Mouse (Mus musculus): ENCODE results near the gene Wdr62. TPM values are rescaled to one million over a fixed set of nuclear protein-coding genes. Genes with fewer than 3 reads are reported as not detected.
A peak's percentile ranks its signal among the peaks of the same experiment; 100 is the strongest.

Wdr62 gene
- polyA plus RNA-seq, 1 experiment = 27.0 TPM

DNA sequence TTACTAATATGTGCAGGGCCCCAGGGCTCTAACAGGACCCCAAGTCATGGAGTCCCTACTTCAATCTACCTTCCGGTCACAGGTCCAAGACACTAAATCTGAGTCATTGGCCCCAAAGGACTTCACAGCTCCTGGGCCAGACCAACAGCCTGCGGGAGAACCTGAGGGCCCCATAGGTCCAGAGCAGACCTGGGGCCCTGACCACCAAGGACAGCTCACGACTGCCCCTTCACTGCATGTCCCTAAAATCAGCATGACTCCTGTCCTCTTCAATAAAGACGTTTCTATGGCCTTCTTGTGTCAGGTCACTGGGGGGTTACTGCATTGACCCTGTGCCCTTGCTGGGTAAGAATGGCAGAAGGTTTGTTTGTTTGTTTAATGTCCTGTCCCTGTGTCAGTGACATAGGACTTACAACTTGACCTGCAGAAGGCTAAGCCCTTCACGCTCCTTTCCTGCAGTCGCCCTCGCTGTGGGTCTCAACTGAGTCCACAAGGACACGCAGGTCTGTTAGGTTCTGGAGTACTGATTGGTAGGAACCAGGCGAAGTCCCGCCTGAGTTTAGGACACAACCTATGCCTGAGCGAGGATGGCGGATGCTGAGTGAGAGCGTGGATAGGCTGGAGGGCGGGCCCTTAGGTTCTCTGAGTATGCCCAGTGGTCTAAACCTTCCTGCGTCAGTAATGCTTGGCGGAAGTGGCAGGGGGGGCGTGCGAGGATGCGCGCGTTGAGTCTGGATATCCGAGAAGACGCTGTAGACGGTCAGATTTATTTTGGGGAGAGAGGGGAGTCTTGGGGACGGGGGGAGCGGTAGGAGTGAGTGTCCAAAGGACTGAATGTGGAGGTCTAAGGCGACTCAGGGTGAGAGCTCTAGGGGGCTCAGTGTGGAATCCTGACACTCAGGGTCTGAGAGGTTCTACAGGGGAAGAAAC, 28.1 kb upstream of the Wdr62 start, which contains the start of gene Alkbh6:
Gene Alkbh6 (plus strand): TSS at position 642 of the 930 bp plus-strand sequence.
- Histone ChIP-seq H3K36me3 (ENCODE audit: control insufficient read depth, insufficient read depth, low read length, poor library complexity, severe bottlenecking) (no peaks in the 10 kb centered on the region), H3K27me3 (ENCODE audit: control insufficient read depth, insufficient read depth, low read length, poor library complexity, severe bottlenecking) (no peaks in the 10 kb centered on the region), H3K9me3 (replicated peaks; ENCODE audit: control insufficient read depth, insufficient read depth, low read length, poor library complexity, severe bottlenecking) (no peaks in the 10 kb centered on the region), H3K4me1 (ENCODE audit: control insufficient read depth, insufficient read depth, low read length) (peaks cover 2% of the 10 kb centered on the region), H3K4me3 (ENCODE audit: low read depth, low read length) (peak within 1 kb of the TSS; percentile 89), H3K27ac (ENCODE audit: insufficient read depth, low read length) (no peak within 1 kb of the TSS), H3K9ac (ENCODE audit: low read depth, poor library complexity, severe bottlenecking) (peak within 1 kb of the TSS; percentile 75)
- peak; percentile 94 for TF ChIP-seq POLR2A (IDR thresholded peaks at IDR 0.05; ENCODE audit: insufficient read depth, low read length)
- no peak for TF ChIP-seq EP300 (IDR thresholded peaks at IDR 0.05; ENCODE audit: insufficient read depth, low read depth, low read length)

DNA sequence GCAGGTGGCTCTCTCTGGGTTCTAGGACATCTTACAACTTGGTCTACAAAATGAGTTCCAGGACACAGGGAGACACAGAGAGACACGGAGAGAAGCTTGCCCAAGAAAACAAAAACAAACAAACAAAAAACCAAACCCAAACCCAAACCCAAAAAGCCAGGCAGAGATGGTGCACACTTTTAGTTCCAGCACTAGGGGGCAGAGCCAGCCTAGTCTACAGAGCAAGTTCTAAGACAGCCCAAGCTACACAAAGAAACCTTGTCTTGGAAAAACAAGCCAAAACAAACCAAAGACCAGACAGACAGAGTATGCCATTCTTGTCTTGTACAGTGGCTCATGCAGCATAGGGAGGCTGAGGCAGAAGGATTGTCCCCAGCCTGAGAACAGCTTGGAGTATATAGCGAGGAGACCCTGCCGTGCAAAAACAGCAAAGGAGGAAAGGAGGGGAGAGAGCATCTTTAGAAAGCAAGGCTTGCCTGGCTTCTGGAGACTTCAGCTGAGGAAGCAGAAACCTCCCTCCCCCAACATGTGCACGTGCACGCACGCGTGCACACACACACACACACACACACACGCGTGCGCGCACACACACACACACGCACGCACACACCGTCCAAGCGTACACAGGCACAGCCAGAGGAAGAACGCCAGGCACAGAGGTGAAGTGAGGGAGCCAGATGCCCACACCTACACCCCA, 26.0 kb upstream of the Wdr62 start:
- Histone ChIP-seq H3K27ac (ENCODE audit: insufficient read depth, low read length) (no peak overlapping the region), H3K9ac (ENCODE audit: low read depth, poor library complexity, severe bottlenecking) (no peak overlapping the region), H3K27me3 (ENCODE audit: control insufficient read depth, insufficient read depth, low read length, poor library complexity, severe bottlenecking) (no peaks in the 10 kb centered on the region), H3K4me3 (ENCODE audit: low read depth, low read length) (no peak overlapping the region), H3K36me3 (ENCODE audit: control insufficient read depth, insufficient read depth, low read length, poor library complexity, severe bottlenecking) (no peaks in the 10 kb centered on the region), H3K4me1 (ENCODE audit: control insufficient read depth, insufficient read depth, low read length) (peaks cover 2% of the 10 kb centered on the region), H3K9me3 (replicated peaks; ENCODE audit: control insufficient read depth, insufficient read depth, low read length, poor library complexity, severe bottlenecking) (no peaks in the 10 kb centered on the region)
- TF ChIP-seq CTCF (IDR thresholded peaks at IDR 0.05; ENCODE audit: low read depth, low read length) = peak; percentile 32
- TF ChIP-seq EP300 (IDR thresholded peaks at IDR 0.05; ENCODE audit: insufficient read depth, low read depth, low read length) = no peak

DNA sequence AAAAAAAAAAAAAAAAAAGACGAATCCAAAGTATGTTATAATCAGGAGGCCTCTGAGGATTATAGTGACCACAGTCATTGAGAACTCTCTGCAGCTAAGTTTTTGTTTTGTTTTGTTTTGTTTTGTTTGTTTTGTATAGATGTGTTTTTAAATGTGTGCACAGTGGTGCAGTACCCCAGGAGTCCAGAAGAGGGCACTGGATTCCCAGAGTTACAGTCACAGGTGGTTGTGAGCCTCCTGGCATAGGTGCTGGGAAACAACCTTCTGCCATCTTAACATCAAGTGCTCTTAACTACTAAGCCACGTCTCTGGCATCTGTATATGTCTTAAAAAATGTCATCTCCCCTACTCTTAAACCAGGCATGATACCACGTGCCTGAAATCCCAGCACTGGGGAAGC, 20.7 kb upstream of the Wdr62 start:
- Histone ChIP-seq H3K36me3 (ENCODE audit: control insufficient read depth, insufficient read depth, low read length, poor library complexity, severe bottlenecking) (no peaks in the 10 kb centered on the region), H3K27ac (ENCODE audit: insufficient read depth, low read length) (no peak overlapping the region), H3K9ac (ENCODE audit: low read depth, poor library complexity, severe bottlenecking) (no peak overlapping the region), H3K4me1 (ENCODE audit: control insufficient read depth, insufficient read depth, low read length) (no peaks in the 10 kb centered on the region), H3K9me3 (replicated peaks; ENCODE audit: control insufficient read depth, insufficient read depth, low read length, poor library complexity, severe bottlenecking) (no peaks in the 10 kb centered on the region), H3K4me3 (ENCODE audit: low read depth, low read length) (no peak overlapping the region), H3K27me3 (ENCODE audit: control insufficient read depth, insufficient read depth, low read length, poor library complexity, severe bottlenecking) (no peaks in the 10 kb centered on the region)
- peak; percentile 68 for TF ChIP-seq CTCF (IDR thresholded peaks at IDR 0.05; ENCODE audit: low read depth, low read length)
- no peak for TF ChIP-seq EP300 (IDR thresholded peaks at IDR 0.05; ENCODE audit: insufficient read depth, low read depth, low read length)

DNA sequence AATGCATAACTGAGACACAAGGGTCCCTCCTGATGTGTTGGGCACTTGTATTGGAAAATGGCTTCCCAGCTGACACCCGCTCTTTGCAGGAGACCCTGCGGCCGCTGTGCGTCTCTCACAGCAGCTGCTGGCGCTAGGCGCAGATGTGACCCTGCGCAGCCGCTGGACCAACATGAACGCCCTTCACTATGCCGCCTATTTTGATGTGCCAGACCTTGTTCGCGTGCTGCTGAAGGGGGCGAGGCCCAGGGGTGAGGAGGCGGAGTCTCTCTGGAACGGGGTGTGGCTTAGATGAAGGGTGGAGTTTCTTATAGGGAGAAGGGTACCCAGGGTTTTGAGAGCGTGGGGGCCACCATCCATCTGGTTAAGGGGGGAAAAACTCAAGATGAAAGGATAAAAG, 17.0 kb upstream of the Wdr62 start:
- Histone ChIP-seq H3K4me1 (ENCODE audit: control insufficient read depth, insufficient read depth, low read length) (no peaks in the 10 kb centered on the region), H3K36me3 (ENCODE audit: control insufficient read depth, insufficient read depth, low read length, poor library complexity, severe bottlenecking) (no peaks in the 10 kb centered on the region), H3K27me3 (ENCODE audit: control insufficient read depth, insufficient read depth, low read length, poor library complexity, severe bottlenecking) (no peaks in the 10 kb centered on the region), H3K4me3 (ENCODE audit: low read depth, low read length) (no peak overlapping the region), H3K27ac (ENCODE audit: insufficient read depth, low read length) (no peak overlapping the region), H3K9ac (ENCODE audit: low read depth, poor library complexity, severe bottlenecking) (no peak overlapping the region), H3K9me3 (replicated peaks; ENCODE audit: control insufficient read depth, insufficient read depth, low read length, poor library complexity, severe bottlenecking) (no peaks in the 10 kb centered on the region)
- TF ChIP-seq POLR2A (IDR thresholded peaks at IDR 0.05; ENCODE audit: insufficient read depth, low read length) (no peak), CTCF (IDR thresholded peaks at IDR 0.05; ENCODE audit: low read depth, low read length) (no peak), EP300 (IDR thresholded peaks at IDR 0.05; ENCODE audit: insufficient read depth, low read depth, low read length) (no peak)

DNA sequence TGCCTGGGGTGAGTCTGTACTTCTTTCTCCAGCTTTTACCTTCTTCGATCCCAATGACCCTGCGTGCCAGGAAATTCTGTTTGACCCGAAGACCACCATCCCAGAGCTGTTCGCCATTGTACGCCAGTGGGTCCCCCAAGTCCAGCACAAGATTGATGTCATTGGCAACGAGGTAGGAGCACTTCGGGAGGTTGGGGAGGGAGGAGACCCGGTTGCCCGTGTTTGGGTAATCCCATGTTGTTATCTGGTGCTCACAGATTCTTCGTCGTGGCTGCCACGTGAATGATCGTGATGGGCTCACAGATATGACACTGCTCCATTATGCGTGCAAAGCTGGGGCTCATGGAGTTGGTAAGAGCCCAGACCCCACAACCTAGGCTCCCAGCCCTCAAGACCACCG, 16.6 kb upstream of the Wdr62 start:
- no peaks in the 10 kb centered on the region for H3K36me3 ChIP-seq (ENCODE audit: control insufficient read depth, insufficient read depth, low read length, poor library complexity, severe bottlenecking)
- H3K4me1 ChIP-seq (ENCODE audit: control insufficient read depth, insufficient read depth, low read length) = no peaks in the 10 kb centered on the region
- TF ChIP-seq POLR2A (IDR thresholded peaks at IDR 0.05; ENCODE audit: insufficient read depth, low read length) (no peak), CTCF (IDR thresholded peaks at IDR 0.05; ENCODE audit: low read depth, low read length) (no peak), EP300 (IDR thresholded peaks at IDR 0.05; ENCODE audit: insufficient read depth, low read depth, low read length) (no peak)
- H3K9me3 ChIP-seq (replicated peaks; ENCODE audit: control insufficient read depth, insufficient read depth, low read length, poor library complexity, severe bottlenecking) = no peaks in the 10 kb centered on the region
- H3K27me3 ChIP-seq (ENCODE audit: control insufficient read depth, insufficient read depth, low read length, poor library complexity, severe bottlenecking) = no peaks in the 10 kb centered on the region
- no peak overlapping the region for H3K27ac ChIP-seq (ENCODE audit: insufficient read depth, low read length)
- no peak overlapping the region for H3K4me3 ChIP-seq (ENCODE audit: low read depth, low read length)
- H3K9ac ChIP-seq (ENCODE audit: low read depth, poor library complexity, severe bottlenecking) = no peak overlapping the region

DNA sequence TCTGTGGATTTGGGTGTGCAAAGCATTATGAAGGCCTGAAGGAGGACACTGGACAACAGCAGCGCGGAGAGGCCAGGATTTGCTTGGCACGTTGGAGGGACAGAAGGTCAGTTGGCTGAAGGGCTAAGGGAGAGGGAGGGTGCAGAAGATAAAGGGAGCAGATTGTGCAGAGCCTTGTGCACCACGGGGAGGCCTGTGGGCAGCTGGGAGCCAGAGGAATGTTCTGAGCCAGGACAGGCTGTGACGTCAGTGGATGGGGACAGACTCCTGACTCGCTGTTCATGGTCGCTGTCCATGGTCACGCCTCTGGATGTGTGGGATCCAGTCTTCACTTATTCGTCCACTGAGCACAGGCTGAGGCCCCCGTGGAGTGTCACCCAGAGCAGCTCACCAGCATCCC, 14.9 kb upstream of the Wdr62 start:
- H3K36me3 ChIP-seq (ENCODE audit: control insufficient read depth, insufficient read depth, low read length, poor library complexity, severe bottlenecking) = no peaks in the 10 kb centered on the region
- no peaks in the 10 kb centered on the region for H3K27me3 ChIP-seq (ENCODE audit: control insufficient read depth, insufficient read depth, low read length, poor library complexity, severe bottlenecking)
- TF ChIP-seq EP300 (IDR thresholded peaks at IDR 0.05; ENCODE audit: insufficient read depth, low read depth, low read length) = no peak
- no peak for TF ChIP-seq POLR2A (IDR thresholded peaks at IDR 0.05; ENCODE audit: insufficient read depth, low read length)
- TF ChIP-seq CTCF (IDR thresholded peaks at IDR 0.05; ENCODE audit: low read depth, low read length) = no peak

More for the DNA sequence above, 14.9 kb upstream of the Wdr62 start:
- no peak overlapping the region for H3K9ac ChIP-seq (ENCODE audit: low read depth, poor library complexity, severe bottlenecking)
- H3K4me3 ChIP-seq (ENCODE audit: low read depth, low read length) = no peak overlapping the region
- no peaks in the 10 kb centered on the region for H3K9me3 ChIP-seq (replicated peaks; ENCODE audit: control insufficient read depth, insufficient read depth, low read length, poor library complexity, severe bottlenecking)
- no peaks in the 10 kb centered on the region for H3K4me1 ChIP-seq (ENCODE audit: control insufficient read depth, insufficient read depth, low read length)
- no peak overlapping the region for H3K27ac ChIP-seq (ENCODE audit: insufficient read depth, low read length)

Data from ES-Bruce4 (cell line).